Mouse (Mus musculus): ENCODE data around the gene Epop. TPM values are rescaled to one million over a fixed set of nuclear protein-coding genes. Genes with fewer than 3 reads are reported as not detected.

Gene Epop
- polyA plus RNA-seq, 1 experiment: 39.3 TPM

- Histone ChIP-seq H3K27ac (ENCODE audit: insufficient read depth, low read length) (no peak overlapping the region), H3K36me3 (ENCODE audit: control insufficient read depth, insufficient read depth, low read length, poor library complexity, severe bottlenecking) (peaks cover 9% of the 10 kb centered on the region; the same call in 1 of the 2 replicates), H3K4me1 (ENCODE audit: control insufficient read depth, insufficient read depth, low read length) (peaks cover 1% of the 10 kb centered on the region), H3K4me3 (ENCODE audit: low read depth, low read length) (peak overlapping the region; percentile 84), H3K9me3 (replicated peaks; ENCODE audit: control insufficient read depth, insufficient read depth, low read length, poor library complexity, severe bottlenecking) (no peaks in the 10 kb centered on the region), H3K27me3 (ENCODE audit: control insufficient read depth, insufficient read depth, low read length, poor library complexity, severe bottlenecking) (no peaks in the 10 kb centered on the region), H3K9ac (ENCODE audit: low read depth, poor library complexity, severe bottlenecking) (peak overlapping the region; percentile 99)
- TF ChIP-seq POLR2A (IDR thresholded peaks at IDR 0.05; ENCODE audit: insufficient read depth, low read length): no peak
- TF ChIP-seq CTCF (IDR thresholded peaks at IDR 0.05; ENCODE audit: low read depth, low read length): no peak
- TF ChIP-seq EP300 (IDR thresholded peaks at IDR 0.05; ENCODE audit: insufficient read depth, low read depth, low read length): no peak
Measured at GRCm38 (mm10) chr11:97628303-97628567, 1.3 kb downstream of the Epop start.

- TF ChIP-seq EP300 (IDR thresholded peaks at IDR 0.05; ENCODE audit: insufficient read depth, low read depth, low read length): 0 out of 2 replicates have a peak, but pooled peaks have one; percentile 11
- no peak for TF ChIP-seq POLR2A (IDR thresholded peaks at IDR 0.05; ENCODE audit: insufficient read depth, low read length)
- peak overlapping the region; percentile 84 for H3K4me3 ChIP-seq (ENCODE audit: low read depth, low read length)
- peaks cover 9% of the 10 kb centered on the region; the same call in 1 of the 2 replicates for H3K36me3 ChIP-seq (ENCODE audit: control insufficient read depth, insufficient read depth, low read length, poor library complexity, severe bottlenecking)
- H3K9me3 ChIP-seq (replicated peaks; ENCODE audit: control insufficient read depth, insufficient read depth, low read length, poor library complexity, severe bottlenecking): no peaks in the 10 kb centered on the region
- H3K27ac ChIP-seq (ENCODE audit: insufficient read depth, low read length): no peak overlapping the region; the same call in 1 of the 2 replicates
- no peaks in the 10 kb centered on the region for H3K27me3 ChIP-seq (ENCODE audit: control insufficient read depth, insufficient read depth, low read length, poor library complexity, severe bottlenecking)
- H3K4me1 ChIP-seq (ENCODE audit: control insufficient read depth, insufficient read depth, low read length): peaks cover 1% of the 10 kb centered on the region
- peak overlapping the region; percentile 99 for H3K9ac ChIP-seq (ENCODE audit: low read depth, poor library complexity, severe bottlenecking)
Measured at GRCm38 (mm10) chr11:97627556-97628302, 1.8 kb downstream of the Epop start.

GRCm38 (mm10) chr11:97626850-97627249, 2.7 kb downstream of the Epop start:
- Histone ChIP-seq H3K4me1 (ENCODE audit: control insufficient read depth, insufficient read depth, low read length) (peaks cover 1% of the 10 kb centered on the region), H3K9me3 (replicated peaks; ENCODE audit: control insufficient read depth, insufficient read depth, low read length, poor library complexity, severe bottlenecking) (no peaks in the 10 kb centered on the region), H3K27me3 (ENCODE audit: control insufficient read depth, insufficient read depth, low read length, poor library complexity, severe bottlenecking) (no peaks in the 10 kb centered on the region), H3K4me3 (ENCODE audit: low read depth, low read length) (peak overlapping the region; percentile 84), H3K9ac (ENCODE audit: low read depth, poor library complexity, severe bottlenecking) (peak overlapping the region; percentile 99), H3K36me3 (ENCODE audit: control insufficient read depth, insufficient read depth, low read length, poor library complexity, severe bottlenecking) (peaks cover 9% of the 10 kb centered on the region; the same call in 1 of the 2 replicates), H3K27ac (ENCODE audit: insufficient read depth, low read length) (peak overlapping the region; percentile 44)
- no peak for TF ChIP-seq CTCF (IDR thresholded peaks at IDR 0.05; ENCODE audit: low read depth, low read length)
- TF ChIP-seq EP300 (IDR thresholded peaks at IDR 0.05; ENCODE audit: insufficient read depth, low read depth, low read length): peak; percentile 83

GRCm38 (mm10) chr11:97626431-97626830, 3.1 kb downstream of the Epop start:
- peak overlapping the region; percentile 61 for H3K9ac ChIP-seq (ENCODE audit: low read depth, poor library complexity, severe bottlenecking)
- peak overlapping the region; percentile 71 for H3K27ac ChIP-seq (ENCODE audit: insufficient read depth, low read length)
- H3K9me3 ChIP-seq (replicated peaks; ENCODE audit: control insufficient read depth, insufficient read depth, low read length, poor library complexity, severe bottlenecking): no peaks in the 10 kb centered on the region
- no peaks in the 10 kb centered on the region for H3K27me3 ChIP-seq (ENCODE audit: control insufficient read depth, insufficient read depth, low read length, poor library complexity, severe bottlenecking)
- peaks cover 1% of the 10 kb centered on the region for H3K4me1 ChIP-seq (ENCODE audit: control insufficient read depth, insufficient read depth, low read length)
- TF ChIP-seq CTCF (IDR thresholded peaks at IDR 0.05; ENCODE audit: low read depth, low read length): no peak
- TF ChIP-seq EP300 (IDR thresholded peaks at IDR 0.05; ENCODE audit: insufficient read depth, low read depth, low read length): peak; percentile 71; the same call in 1 of the 2 replicates
- no peak for TF ChIP-seq POLR2A (IDR thresholded peaks at IDR 0.05; ENCODE audit: insufficient read depth, low read length)
- H3K36me3 ChIP-seq (ENCODE audit: control insufficient read depth, insufficient read depth, low read length, poor library complexity, severe bottlenecking): peaks cover 9% of the 10 kb centered on the region; the same call in 1 of the 2 replicates
- peak overlapping the region; percentile 15; the same call in 1 of the 2 replicates for H3K4me3 ChIP-seq (ENCODE audit: low read depth, low read length)

- peaks cover 1% of the 10 kb centered on the region for H3K4me1 ChIP-seq (ENCODE audit: control insufficient read depth, insufficient read depth, low read length)
- H3K36me3 ChIP-seq (ENCODE audit: control insufficient read depth, insufficient read depth, low read length, poor library complexity, severe bottlenecking): peaks cover 9% of the 10 kb centered on the region; the same call in 1 of the 2 replicates
- no peak for TF ChIP-seq POLR2A (IDR thresholded peaks at IDR 0.05; ENCODE audit: insufficient read depth, low read length)
- TF ChIP-seq CTCF (IDR thresholded peaks at IDR 0.05; ENCODE audit: low read depth, low read length): no peak
- no peak for TF ChIP-seq EP300 (IDR thresholded peaks at IDR 0.05; ENCODE audit: insufficient read depth, low read depth, low read length)
- H3K9ac ChIP-seq (ENCODE audit: low read depth, poor library complexity, severe bottlenecking): peak overlapping the region; percentile 61; the same call in 1 of the 2 replicates
- H3K27me3 ChIP-seq (ENCODE audit: control insufficient read depth, insufficient read depth, low read length, poor library complexity, severe bottlenecking): no peaks in the 10 kb centered on the region
- H3K4me3 ChIP-seq (ENCODE audit: low read depth, low read length): no peak overlapping the region
- H3K9me3 ChIP-seq (replicated peaks; ENCODE audit: control insufficient read depth, insufficient read depth, low read length, poor library complexity, severe bottlenecking): no peaks in the 10 kb centered on the region
- peak overlapping the region; percentile 29 for H3K27ac ChIP-seq (ENCODE audit: insufficient read depth, low read length)
Measured at GRCm38 (mm10) chr11:97625551-97625950, 4.0 kb downstream of the Epop start.

- Histone ChIP-seq H3K4me3 (ENCODE audit: low read depth, low read length) (no peak overlapping the region), H3K27me3 (ENCODE audit: control insufficient read depth, insufficient read depth, low read length, poor library complexity, severe bottlenecking) (no peaks in the 10 kb centered on the region), H3K9ac (ENCODE audit: low read depth, poor library complexity, severe bottlenecking) (no peak overlapping the region), H3K27ac (ENCODE audit: insufficient read depth, low read length) (no peak overlapping the region), H3K36me3 (ENCODE audit: control insufficient read depth, insufficient read depth, low read length, poor library complexity, severe bottlenecking) (peaks cover 17% of the 10 kb centered on the region), H3K9me3 (replicated peaks; ENCODE audit: control insufficient read depth, insufficient read depth, low read length, poor library complexity, severe bottlenecking) (no peaks in the 10 kb centered on the region), H3K4me1 (ENCODE audit: control insufficient read depth, insufficient read depth, low read length) (peaks cover 3% of the 10 kb centered on the region)
- TF ChIP-seq POLR2A (IDR thresholded peaks at IDR 0.05; ENCODE audit: insufficient read depth, low read length): no peak
- TF ChIP-seq EP300 (IDR thresholded peaks at IDR 0.05; ENCODE audit: insufficient read depth, low read depth, low read length): no peak
- TF ChIP-seq CTCF (IDR thresholded peaks at IDR 0.05; ENCODE audit: low read depth, low read length): no peak
Measured at GRCm38 (mm10) chr11:97623166-97623565, 6.3 kb downstream of the Epop start.
